Mouse (Mus musculus): ENCODE results near the gene Zcchc14. TPM values are rescaled to one million over a fixed set of nuclear protein-coding genes. Genes with fewer than 3 reads are reported as not detected.

The Zcchc14 gene
- total and polyA plus RNA-seq, 3 experiments, result not detected

DNA sequence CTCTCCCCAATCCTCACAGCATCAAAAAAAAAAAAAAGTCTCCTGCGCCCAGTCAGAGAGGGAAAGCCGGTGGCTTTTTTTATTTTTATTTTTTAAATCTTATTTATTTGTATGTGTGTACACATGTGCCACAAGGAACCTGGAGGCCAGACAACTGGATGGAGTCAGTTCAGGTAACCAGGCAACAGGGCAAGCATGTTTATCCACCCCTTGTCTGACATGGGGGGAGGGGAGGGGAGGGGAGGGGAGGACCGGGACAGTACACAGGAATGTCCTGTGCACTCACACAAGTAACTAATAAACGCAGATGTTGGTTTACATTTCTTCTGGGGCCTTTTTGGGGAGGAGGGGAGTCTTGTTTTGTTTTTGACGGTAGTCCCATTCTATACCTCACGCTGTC lies 89.0 kb downstream of the Zcchc14 start:
- Histone ChIP-seq H3K79me2 (replicated peaks; ENCODE audit: control insufficient read depth, extremely low read depth, insufficient read depth, poor library complexity, severe bottlenecking) (no peaks in the 10 kb centered on the region), H3K27me3 (replicated peaks) (no peaks in the 10 kb centered on the region), H3K36me3 (replicated peaks in 1 of 2; ENCODE audit: control insufficient read depth in 1 of 2, insufficient read depth in 1 of 2, low read length in 1 of 2) (peaks cover 27 to 91% of the 10 kb centered on the region in 2 experiments), H3K4me1 (ENCODE audit: control insufficient read depth in 1 of 2, insufficient read depth in 2 of 2) (0 out of 4 replicates have a peak, but pooled peaks cover 0 to 3% of the 10 kb centered on the region in 2 experiments), H3K9ac (ENCODE audit: insufficient read depth, low read depth) (no peak overlapping the region), H3K9me3 (replicated peaks; ENCODE audit: low read length) (no peaks in the 10 kb centered on the region), H3K4me3 (replicated peaks in 1 of 3; ENCODE audit: low read depth in 2 of 3, low read length in 2 of 3, poor library complexity in 1 of 3) (no peak overlapping the region), H3K4me2 (ENCODE audit: insufficient read depth, low read depth, poor library complexity, severe bottlenecking) (no peak overlapping the region), H3K27ac (ENCODE audit: insufficient read depth, low read depth) (no peak overlapping the region)
- in situ Hi-C loops (cut with MboI; ENCODE audit: low pct_ligation_motif_present, low pct_unique_long_range_greater_than_20kb, low sequenced_read_pairs), result no loop called here
- DNase-seq (ENCODE audit: extremely low read depth), result no peak
- dilution Hi-C loops (cut with MboI; ENCODE audit: extremely low pct_ligation_motif_present, extremely low pct_unique_long_range_greater_than_20kb, low sequenced_read_pairs), result no loop called here
- no peak for TF ChIP-seq TBP (conservative IDR thresholded peaks at IDR 0.05; ENCODE audit: low read depth, low read length)
- no peak for TF ChIP-seq ZKSCAN1 (IDR thresholded peaks at IDR 0.05; ENCODE audit: borderline replicate concordance, low read depth, low read length)
- TF ChIP-seq JUND (conservative IDR thresholded peaks at IDR 0.05; ENCODE audit: low read depth, low read length), result no peak
- no peak for TF ChIP-seq ETS1 (conservative IDR thresholded peaks at IDR 0.05; ENCODE audit: low read depth, low read length)
- TF ChIP-seq RAD21 (IDR thresholded peaks at IDR 0.05; ENCODE audit: low read depth, low read length), result no peak
- TF ChIP-seq UBTF (IDR thresholded peaks at IDR 0.05; ENCODE audit: low read depth, low read length), result no peak
- no peak for TF ChIP-seq TCF12 (IDR thresholded peaks at IDR 0.05; ENCODE audit: low read depth, low read length)
- TF ChIP-seq SMC3 (IDR thresholded peaks at IDR 0.05; ENCODE audit: low read depth, low read length), result no peak
- no peak for TF ChIP-seq BHLHE40 (IDR thresholded peaks at IDR 0.05; ENCODE audit: low read depth, low read length)
- TF ChIP-seq MEF2A (IDR thresholded peaks at IDR 0.05; ENCODE audit: borderline replicate concordance, low read depth, low read length), result no peak
- no peak for TF ChIP-seq USF2 (conservative IDR thresholded peaks at IDR 0.05; ENCODE audit: low read depth, low read length)
- TF ChIP-seq RCOR1 (conservative IDR thresholded peaks at IDR 0.05; ENCODE audit: low read depth, low read length), result no peak
- TF ChIP-seq PAX5 (IDR thresholded peaks at IDR 0.05; ENCODE audit: low read length), result no peak
- TF ChIP-seq MXI1 (IDR thresholded peaks at IDR 0.05; ENCODE audit: low read depth, low read length), result no peak

DNA sequence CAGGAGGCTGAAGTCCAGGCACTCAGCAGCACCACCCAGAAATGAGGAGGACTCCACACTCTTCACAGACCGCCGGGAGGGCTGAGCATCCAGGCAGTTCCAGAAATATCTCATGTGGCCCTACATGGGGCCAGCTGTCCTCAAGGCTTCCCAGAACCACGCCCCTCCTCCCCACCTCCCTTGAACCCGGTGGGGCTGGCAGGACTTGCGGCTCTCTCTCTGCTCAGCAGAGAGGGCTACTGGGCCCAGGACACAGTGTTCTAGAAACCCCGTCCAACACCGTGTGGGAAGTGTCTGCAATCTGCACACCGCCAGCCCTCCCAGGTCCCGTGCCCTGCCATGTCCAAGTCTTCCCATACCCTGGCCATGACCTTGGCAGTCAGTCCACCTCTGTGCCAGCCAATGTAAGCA lies 89.8 kb downstream of the Zcchc14 start:
- Histone ChIP-seq H3K27me3 (replicated peaks) (no peaks in the 10 kb centered on the region), H3K27ac (ENCODE audit: insufficient read depth, low read depth) (no peak overlapping the region), H3K4me2 (ENCODE audit: insufficient read depth, low read depth, poor library complexity, severe bottlenecking) (no peak overlapping the region), H3K79me2 (replicated peaks; ENCODE audit: control insufficient read depth, extremely low read depth, insufficient read depth, poor library complexity, severe bottlenecking) (no peaks in the 10 kb centered on the region), H3K4me3 (replicated peaks in 1 of 3; ENCODE audit: low read depth in 2 of 3, low read length in 2 of 3, poor library complexity in 1 of 3) (no peak overlapping the region), H3K9ac (ENCODE audit: insufficient read depth, low read depth) (no peak overlapping the region), H3K4me1 (ENCODE audit: control insufficient read depth in 1 of 2, insufficient read depth in 2 of 2) (no peaks in the 10 kb centered on the region), H3K9me3 (replicated peaks; ENCODE audit: low read length) (no peaks in the 10 kb centered on the region), H3K36me3 (replicated peaks in 1 of 2; ENCODE audit: control insufficient read depth in 1 of 2, insufficient read depth in 1 of 2, low read length in 1 of 2) (peaks cover 32 to 91% of the 10 kb centered on the region in 2 experiments)
- dilution Hi-C loops (cut with MboI; ENCODE audit: extremely low pct_ligation_motif_present, extremely low pct_unique_long_range_greater_than_20kb, low sequenced_read_pairs), result no loop called here
- no peak for TF ChIP-seq POLR2A (IDR thresholded peaks at IDR 0.05; ENCODE audit: low read depth, low read length)
- TF ChIP-seq MAX (IDR thresholded peaks at IDR 0.05; ENCODE audit: low read length), result no peak
- no peak for TF ChIP-seq KAT2A (IDR thresholded peaks at IDR 0.05; ENCODE audit: insufficient replicate concordance, low read length)
- no peak for TF ChIP-seq TCF12 (IDR thresholded peaks at IDR 0.05; ENCODE audit: low read depth, low read length)
- no peak for TF ChIP-seq HCFC1 (IDR thresholded peaks at IDR 0.05; ENCODE audit: low read depth, low read length)
- no peak for TF ChIP-seq SIN3A (IDR thresholded peaks at IDR 0.05; ENCODE audit: low read length)
- TF ChIP-seq RAD21 (IDR thresholded peaks at IDR 0.05; ENCODE audit: low read depth, low read length), result no peak
- TF ChIP-seq NELFE (IDR thresholded peaks at IDR 0.05; ENCODE audit: low read depth, low read length), result no peak
- TF ChIP-seq EP300 (IDR thresholded peaks at IDR 0.05; ENCODE audit: low read length), result no peak
- no peak for TF ChIP-seq E2F4 (IDR thresholded peaks at IDR 0.05; ENCODE audit: insufficient replicate concordance, low read depth, low read length)
- TF ChIP-seq USF1 (IDR thresholded peaks at IDR 0.05; ENCODE audit: low read depth, low read length), result no peak
- TF ChIP-seq NRF1 (IDR thresholded peaks at IDR 0.05; ENCODE audit: low read depth, low read length), result no peak
- TF ChIP-seq ZC3H11A (IDR thresholded peaks at IDR 0.05; ENCODE audit: low read depth, low read length), result no peak
- no peak for TF ChIP-seq ETS1 (conservative IDR thresholded peaks at IDR 0.05; ENCODE audit: low read depth, low read length)
- TF ChIP-seq BHLHE40 (IDR thresholded peaks at IDR 0.05; ENCODE audit: low read depth, low read length), result no peak
- in situ Hi-C loops (cut with MboI; ENCODE audit: low pct_ligation_motif_present, low pct_unique_long_range_greater_than_20kb, low sequenced_read_pairs), result no loop called here
- no peak for DNase-seq (ENCODE audit: extremely low read depth)

Measured in CH12.LX (cell line).